ENCODE assay signal across 28 mouse cellular contexts in genomic region chr6:45088304-45088703, GRCm38 (mm10). TPM values are rescaled to one million over a fixed set of nuclear protein-coding genes. Genes with fewer than 3 reads are reported as not detected.
DNase-seq lines count a peak whose midpoint lies in the region; ATAC-seq and TF ChIP-seq lines count a peak whose summit lies in the region.
"Had no signal": no experiment of that assay in that cellular context is flagged by ENCODE, and none has a peak within 500 bp of the region (broad histone marks: within the 10 kb centered on the region; RNA-seq: fewer than 3 reads in every experiment).

No protein-coding gene starts in this region.

- peak; percentile 3 to 52 for DNase-seq in adrenal gland, adult (ENCODE audit: inconsistent age in 2 of 2, low spot score in 1 of 2)
- no peak for DNase-seq in adrenal gland, postnatal 4 days (ENCODE audit: low spot score in 2 of 2)
- peak; percentile 3 for DNase-seq in kidney, postnatal 0 days (ENCODE audit: low spot score)
- no peak for DNase-seq in kidney, postnatal 4 days
- peak; percentile 12 for DNase-seq in retina, postnatal 1 day
- DNase-seq in retina, embryonic 14.5 days (ENCODE audit: low spot score) = no peak
- DNase-seq in Muller cell, postnatal 12 days (ENCODE audit: inconsistent ontology term) = no peak
- DNase-seq in hindbrain, postnatal 0 days (ENCODE audit: low spot score) = no peak
- DNase-seq: cerebellum, adult 11 months; cerebellum, postnatal 10 days; gastrocnemius, postnatal 25 days; heart, adult 11 months; heart, postnatal 36 days; kidney, adult 8-10 months; kidney, postnatal 10 days; liver had no signal

- no peak for TF ChIP-seq CTCF in kidney, postnatal 0 days (IDR thresholded peaks at IDR 0.05; ENCODE audit: low read depth)
- no peak for TF ChIP-seq CTCF in hindbrain, postnatal 0 days (IDR thresholded peaks at IDR 0.05; ENCODE audit: low read depth)

- no peak overlapping the region for H3K4me3 ChIP-seq in kidney, postnatal 0 days (replicated peaks; ENCODE audit: low read depth, low read length)
- no peak overlapping the region for H3K4me3 ChIP-seq in hindbrain, postnatal 0 days (ENCODE audit: low read length)
- H3K4me3 ChIP-seq: heart, embryonic 10.5 days; heart, embryonic 15.5 days; hindbrain, embryonic 12.5 days; megakaryocyte, embryonic 14.5 days; midbrain, embryonic 12.5 days; myocyte; neural tube, embryonic 12.5 days had no signal

- no peak overlapping the region for H3K4me2 ChIP-seq in kidney, postnatal 0 days (ENCODE audit: low read length)
- no peak overlapping the region for H3K4me2 ChIP-seq in hindbrain, postnatal 0 days (ENCODE audit: low read depth, low read length)
- H3K4me2 ChIP-seq: heart, embryonic 15.5 days; hindbrain, embryonic 12.5 days; midbrain, embryonic 12.5 days; neural tube, embryonic 12.5 days had no signal

- H3K9me3 ChIP-seq in kidney, postnatal 0 days (replicated peaks; ENCODE audit: low read length) = no peaks in the 10 kb centered on the region
- no peaks in the 10 kb centered on the region for H3K9me3 ChIP-seq in hindbrain, postnatal 0 days (ENCODE audit: low read length)
- H3K9me3 ChIP-seq: G1E; heart, embryonic 10.5 days; heart, embryonic 15.5 days; hindbrain, embryonic 12.5 days; megakaryocyte, embryonic 14.5 days; midbrain, embryonic 12.5 days; neural tube, embryonic 12.5 days had no signal

- no peak overlapping the region for H3K9ac ChIP-seq in kidney, postnatal 0 days (ENCODE audit: low read depth, low read length)
- H3K9ac ChIP-seq in hindbrain, postnatal 0 days (replicated peaks; ENCODE audit: low read length) = no peak overlapping the region
- H3K9ac ChIP-seq: heart, embryonic 15.5 days; hindbrain, embryonic 12.5 days; liver, embryonic 14.5 days; midbrain, embryonic 12.5 days; neural tube, embryonic 12.5 days had no signal

- no peak overlapping the region for H3K27ac ChIP-seq in kidney, postnatal 0 days
- H3K27ac ChIP-seq in hindbrain, postnatal 0 days = no peak overlapping the region
- H3K27ac ChIP-seq: heart, embryonic 10.5 days; heart, embryonic 15.5 days; hindbrain, embryonic 12.5 days; liver, embryonic 14.5 days; midbrain, embryonic 12.5 days; neural tube, embryonic 12.5 days had no signal

- 68% methylated on average over 1 of the region's 1 CpGs for WGBS in kidney, postnatal 0 days
- WGBS in hindbrain, postnatal 0 days = 84% methylated on average over 1 of the region's 1 CpGs

- ATAC-seq in kidney, postnatal 0 days (replicated peaks; ENCODE audit: low FRiP score, low read depth) = no peak
- ATAC-seq in hindbrain, postnatal 0 days = no peak
- ATAC-seq: forebrain, embryonic 14.5 days; intestine, embryonic 16.5 days; Patski had no signal

- no peaks in the 10 kb centered on the region for H3K4me1 ChIP-seq in kidney, postnatal 0 days (replicated peaks; ENCODE audit: insufficient read depth, low read length)
- H3K4me1 ChIP-seq in hindbrain, postnatal 0 days (ENCODE audit: insufficient read depth, low read length) = no peaks in the 10 kb centered on the region
- H3K4me1 ChIP-seq: heart, embryonic 10.5 days; heart, embryonic 15.5 days; hindbrain, embryonic 12.5 days; megakaryocyte, embryonic 14.5 days; midbrain, embryonic 12.5 days; neural tube, embryonic 12.5 days had no signal

- H3K36me3 ChIP-seq in kidney, postnatal 0 days (ENCODE audit: insufficient read depth, low read length) = no peaks in the 10 kb centered on the region
- no peaks in the 10 kb centered on the region for H3K36me3 ChIP-seq in hindbrain, postnatal 0 days (ENCODE audit: insufficient read depth, low read length)
- H3K36me3 ChIP-seq: G1E; heart, embryonic 10.5 days; heart, embryonic 15.5 days; hindbrain, embryonic 12.5 days; midbrain, embryonic 12.5 days; neural tube, embryonic 12.5 days had no signal

- no peaks in the 10 kb centered on the region for H3K27me3 ChIP-seq in kidney, postnatal 0 days (ENCODE audit: insufficient read depth, low read length)
- no peaks in the 10 kb centered on the region for H3K27me3 ChIP-seq in hindbrain, postnatal 0 days (ENCODE audit: insufficient read depth, low read length)
- H3K27me3 ChIP-seq: heart, embryonic 15.5 days; hindbrain, embryonic 12.5 days; megakaryocyte, embryonic 14.5 days; midbrain, embryonic 12.5 days; neural tube, embryonic 12.5 days; Patski had no signal

RNA-seq across cellular contexts. Expression of gene Cntnap2, which starts 29.1 kb away (rescaled TPM):
- 1 to 10 TPM; 4.9 to 5.3 TPM for total RNA-seq in adrenal gland, postnatal 4 days (2021)
- polyA plus RNA-seq in kidney, postnatal 0 days (2015; fragmentation: Nextera tagmentation; extraction: Ambion mirVana) = 2.8 and 3.6 TPM in 2 replicates
- 63.1 and 76.6 TPM in 2 replicates for total RNA-seq in hindbrain, postnatal 0 days (2014; rRNA removed)
- polyA plus RNA-seq in hindbrain, postnatal 0 days (2015; fragmentation: Nextera tagmentation; extraction: Ambion mirVana) = 38.1 and 39.8 TPM in 2 replicates
- total RNA-seq: heart, postnatal 36 days had no signal
- polyA plus RNA-seq: G1E, myocyte had no signal

Comparison
In these comparisons a context has a peak if more than half of its experiments do, and no peak if none do; other contexts are left out.
1. DNase-seq: peak in adrenal gland, adult (2 of 2), kidney, postnatal 0 days (single experiment) and retina, postnatal 1 day (single experiment); none in adrenal gland, postnatal 4 days (0 of 2), kidney, postnatal 4 days (0 of 2), retina, embryonic 14.5 days (single experiment), Muller cell, postnatal 12 days (single experiment) and hindbrain, postnatal 0 days (single experiment).
2. RNA of gene Cntnap2, which starts 29.1 kb away (total RNA-seq): 63.1 to 76.6 TPM in hindbrain, postnatal 0 days; 4.9 to 5.3 TPM in adrenal gland, postnatal 4 days; every median in the first group is over 10 times any median in the second.